Comparison of ENCODE assay signal across 8 mouse cellular contexts in genomic region chr11:107044321-107044720, GRCm38 (mm10). TPM values are rescaled to one million over a fixed set of nuclear protein-coding genes. Genes with fewer than 3 reads are reported as not detected.
A peak's percentile ranks its signal among the peaks of the same experiment; 100 is the strongest.
DNase-seq lines count a peak whose midpoint lies in the region; ATAC-seq lines count a peak whose summit lies in the region.

No protein-coding gene starts in this region.

- no peak overlapping the region for H3K4me2 ChIP-seq in limb, embryonic 11.5 days (ENCODE audit: low read depth, severe bottlenecking)

- no peak overlapping the region for H3K4me3 ChIP-seq in limb, embryonic 11.5 days (ENCODE audit: low read depth, low read length)
- H3K4me3 ChIP-seq in limb, embryonic 10.5 days: no peak overlapping the region

- H3K4me1 ChIP-seq in limb, embryonic 11.5 days (ENCODE audit: control insufficient read depth, insufficient read depth, low read length): no peaks in the 10 kb centered on the region
- no peaks in the 10 kb centered on the region for H3K4me1 ChIP-seq in limb, embryonic 10.5 days

- H3K27ac ChIP-seq in limb, embryonic 11.5 days (replicated peaks; ENCODE audit: low read depth, low read length): no peak overlapping the region
- no peak overlapping the region for H3K27ac ChIP-seq in limb, embryonic 10.5 days

- H3K36me3 ChIP-seq in limb, embryonic 11.5 days (ENCODE audit: control insufficient read depth, insufficient read depth, low read length): peaks cover 14% of the 10 kb centered on the region
- peaks cover 88% of the 10 kb centered on the region for H3K36me3 ChIP-seq in limb, embryonic 10.5 days

- no peak for ATAC-seq in limb, embryonic 11.5 days (ENCODE audit: insufficient number of reproducible peaks, low FRiP score, low TSS enrichment, low read depth)

- 65% methylated on average over 5 of the region's 5 CpGs for WGBS in limb, embryonic 11.5 days
- 68% methylated on average over 5 of the region's 5 CpGs for WGBS in limb, embryonic 10.5 days

- peak; percentile 60 for DNase-seq in limb, embryonic 11.5 days (ENCODE audit: low spot score)
- no peak for DNase-seq in limb, embryonic 10.5 days (ENCODE audit: low spot score)
- DNase-seq in T-cell, adult 2 months (ENCODE audit: low spot score): peak; percentile 60
- DNase-seq in cerebellum, postnatal 25 days: peak; percentile 80 to 89
- peak; percentile 14 for DNase-seq in heart, postnatal 25 days (ENCODE audit: low spot score)
- peak; percentile 77 to 83 for DNase-seq in left cerebral cortex, postnatal 14 days (ENCODE audit: low spot score in 2 of 2)
- DNase-seq in naive thymus-derived CD4-positive, alpha-beta T cell, adult 2 months (ENCODE audit: low read depth): peak; percentile 87
- DNase-seq in thymus, postnatal 0 days (ENCODE audit: low spot score): peak; percentile 76

- H3K9ac ChIP-seq in limb, embryonic 11.5 days (ENCODE audit: low read length): no peak overlapping the region

- intact Hi-C loops in heart, postnatal 25 days (cut with DNase I): loop anchor here (5.0 kb wide), 1 partner anchor 192 kb away; no protein-coding TSS in a partner anchor
- intact Hi-C loops in left cerebral cortex, postnatal 14 days (cut with DNase I): no loop called here

- H3K27me3 ChIP-seq in limb, embryonic 11.5 days (ENCODE audit: control insufficient read depth, insufficient read depth, low read length): no peaks in the 10 kb centered on the region
- H3K27me3 ChIP-seq in limb, embryonic 10.5 days (ENCODE audit: low read depth, poor library complexity, severe bottlenecking): no peaks in the 10 kb centered on the region

- no peaks in the 10 kb centered on the region for H3K9me3 ChIP-seq in limb, embryonic 11.5 days (ENCODE audit: control insufficient read depth, low read length)
- no peaks in the 10 kb centered on the region for H3K9me3 ChIP-seq in limb, embryonic 10.5 days (replicated peaks)

RNA-seq across cellular contexts. Expression of gene 1810010H24Rik, which starts 18.8 kb away (rescaled TPM):
- polyA plus RNA-seq in limb, embryonic 11.5 days (2014; fragmentation: Nextera tagmentation; extraction: Ambion mirVana): 1.5 TPM in 2 replicates
- 0.65 and 1.4 TPM in 2 replicates for polyA plus RNA-seq in limb, embryonic 10.5 days (2016; fragmentation: Nextera tagmentation; extraction: Ambion mirVana)
- 1 to 10 TPM; 2.3 TPM for total RNA-seq in heart, postnatal 25 days (2021)
- 1 to 10 TPM; 2.7 to 3.8 TPM for total RNA-seq in left cerebral cortex, postnatal 14 days (2021)
- polyA plus RNA-seq in thymus, postnatal 0 days (2015; fragmentation: Nextera tagmentation; extraction: Ambion mirVana): 2.2 and 2.8 TPM in 2 replicates

RNA-seq across cellular contexts. Expression of gene Kpna2, which starts 45.0 kb away (rescaled TPM):
- polyA plus RNA-seq in limb, embryonic 11.5 days (2014; fragmentation: Nextera tagmentation; extraction: Ambion mirVana): 624 and 640 TPM in 2 replicates
- 635 and 653 TPM in 2 replicates for polyA plus RNA-seq in limb, embryonic 10.5 days (2016; fragmentation: Nextera tagmentation; extraction: Ambion mirVana)
- 10 to 100 TPM; 69.0 to 75.5 TPM for total RNA-seq in heart, postnatal 25 days (2021)
- 10 to 100 TPM; 29.9 to 37.7 TPM for total RNA-seq in left cerebral cortex, postnatal 14 days (2021)
- polyA plus RNA-seq in thymus, postnatal 0 days (2015; fragmentation: Nextera tagmentation; extraction: Ambion mirVana): 427 and 439 TPM in 2 replicates
